Mouse (Mus musculus) cerebellum, adult 2 months (tissue): ENCODE data around the gene Tmem171.

ENCODE experiments used
- CTCF ChIP-seq: fragments of 200-500 bp; IDR thresholded peaks from 2 replicates; pipeline ENCODE4 v1.5.1; 2011; ENCODE audit warnings: low read depth, mild to moderate bottlenecking, control low read depth, low read length, moderate library complexity, borderline replicate concordance; ENCODE audit not compliant: insufficient read depth
- POLR2A ChIP-seq: fragments of 200-500 bp; IDR thresholded peaks from 2 replicates; pipeline ENCODE4 v1.6.1; 2011; ENCODE audit warnings: low read length, control low read depth, borderline replicate concordance; ENCODE audit not compliant: insufficient read depth

- TF ChIP-seq POLR2A (no peak), CTCF (no peak)
These were observed 46.7 kb downstream of the Tmem171 start for GRCm38 (mm10) chr13:98647775-98648568.
